Mouse (Mus musculus): Measurements from ENCODE around the gene Reps2.

DNA sequence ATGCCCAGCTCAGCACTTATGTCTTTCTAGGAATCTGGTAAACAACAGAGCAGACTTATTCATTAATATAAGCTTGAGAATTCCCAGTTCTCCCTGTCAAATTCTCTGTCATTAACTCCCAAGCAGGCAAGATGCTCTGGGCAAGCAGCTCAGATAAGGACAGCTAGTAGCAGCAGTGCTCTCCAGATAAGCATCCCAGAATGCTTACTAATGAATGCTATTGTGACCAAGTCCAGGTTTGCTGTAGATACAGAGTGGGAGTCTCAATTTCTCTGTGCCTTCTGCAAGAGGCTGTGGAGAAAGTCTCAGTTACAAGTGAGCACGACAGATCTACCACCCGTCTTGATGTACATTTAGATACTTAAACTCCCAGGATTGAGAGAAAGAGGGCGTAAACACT lies 173.2 kb downstream of the Reps2 start:
- TF ChIP-seq CTCF (IDR thresholded peaks at IDR 0.05; ENCODE audit: control insufficient read depth, insufficient read depth, insufficient read length) = no peak
- TF ChIP-seq MYOD1 (IDR thresholded peaks at IDR 0.05; ENCODE audit: control insufficient read depth, insufficient read length, low read depth) = no peak
- TF ChIP-seq USF1 (IDR thresholded peaks at IDR 0.05; ENCODE audit: low read depth) = no peak
- no peak for TF ChIP-seq FOSL1 (IDR thresholded peaks at IDR 0.05; ENCODE audit: insufficient read depth, low read length, poor library complexity, severe bottlenecking)

Measured in C2C12 (cell line).